Mouse (Mus musculus) cerebellum, adult 2 months (tissue): Measurements from ENCODE around the gene Pkm. TPM values are rescaled to one million over a fixed set of nuclear protein-coding genes. Genes with fewer than 3 reads are reported as not detected.

Source experiments
- DNase-seq, 2 experiments: peaks; one replicate each; pipeline ENCODE4 v3.0.0; 2021
- H3K27ac ChIP-seq: fragments of 200-500 bp; 2 replicates; pipeline ENCODE4 v1.5.1; 2012; ENCODE audit warnings: low read length, control low read depth, inconsistent platforms; ENCODE audit not compliant: insufficient read depth
- H3K27me3 ChIP-seq: fragments of 200-500 bp; 2 replicates; pipeline ENCODE4 v1.6.1; 2012; ENCODE audit warnings: inconsistent platforms, mild to moderate bottlenecking, low read length, moderate library complexity; ENCODE audit not compliant: control insufficient read depth, insufficient read depth
- H3K4me1 ChIP-seq: fragments of 200-500 bp; 2 replicates; pipeline ENCODE4 v1.6.1; 2011; ENCODE audit warnings: low read length; ENCODE audit not compliant: control insufficient read depth, insufficient read depth
- H3K4me3 ChIP-seq: fragments of 200-500 bp; replicated peaks from 2 replicates; pipeline ENCODE3; 2011; ENCODE audit warnings: mild to moderate bottlenecking, low read depth, low read length, control low read depth; ENCODE audit not compliant: insufficient read depth
- CTCF ChIP-seq: fragments of 200-500 bp; IDR thresholded peaks from 2 replicates; pipeline ENCODE4 v1.5.1; 2011; ENCODE audit warnings: low read depth, mild to moderate bottlenecking, control low read depth, low read length, moderate library complexity, borderline replicate concordance; ENCODE audit not compliant: insufficient read depth
- POLR2A ChIP-seq: fragments of 200-500 bp; IDR thresholded peaks from 2 replicates; pipeline ENCODE4 v1.6.1; 2011; ENCODE audit warnings: low read length, control low read depth, borderline replicate concordance; ENCODE audit not compliant: insufficient read depth
- WGBS: fragments of 180-500 bp; shearing (Covaris S2); methylation state at CpG from one replicate; pipeline ENCODE4 v1.1.7; 2018; 5-methylcytosine and 5-hydroxymethylcytosine counted together
- polyA plus RNA-seq: library from polyadenylated mRNA; depleted of rRNA; stranded (reverse); fragments of >200 nt; gene quantifications from 2 replicates; pipeline ENCODE4 v1.2.3, GENCODE M21; 2012

Gene Pkm
- polyA plus RNA-seq, 1 experiment, result 2,306 TPM

DNA sequence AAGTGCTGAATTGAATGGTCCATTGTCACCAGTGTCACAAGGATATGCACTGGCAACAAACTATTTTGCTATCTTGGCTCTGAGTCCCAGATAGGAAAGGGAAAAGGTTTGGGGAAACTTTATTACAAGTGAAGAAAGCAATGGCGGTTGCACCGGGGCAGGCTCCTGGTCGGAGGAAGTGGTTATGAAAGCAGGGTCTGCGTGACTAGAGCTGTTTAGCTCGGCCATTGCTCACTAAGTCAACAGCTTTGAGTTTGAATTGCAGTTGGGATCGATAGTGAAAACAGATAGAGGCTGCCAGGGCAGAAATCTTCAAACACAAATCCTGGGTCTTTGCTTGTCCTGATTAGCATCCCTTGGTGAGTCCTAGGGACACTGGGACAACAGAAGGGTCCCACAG lies 11.7 kb downstream of the Pkm start:
- no peak overlapping the region; the same call in 1 of the 2 replicates for H3K27ac ChIP-seq
- DNase-seq, result no peak
- no peak for TF ChIP-seq POLR2A
- TF ChIP-seq CTCF, result no peak
- WGBS, result 81% methylated on average over 6 of the region's 6 CpGs
- H3K4me1 ChIP-seq, result peaks cover 32% of the 10 kb centered on the region
- H3K4me3 ChIP-seq, result no peak overlapping the region
- H3K27me3 ChIP-seq, result no peaks in the 10 kb centered on the region

DNA sequence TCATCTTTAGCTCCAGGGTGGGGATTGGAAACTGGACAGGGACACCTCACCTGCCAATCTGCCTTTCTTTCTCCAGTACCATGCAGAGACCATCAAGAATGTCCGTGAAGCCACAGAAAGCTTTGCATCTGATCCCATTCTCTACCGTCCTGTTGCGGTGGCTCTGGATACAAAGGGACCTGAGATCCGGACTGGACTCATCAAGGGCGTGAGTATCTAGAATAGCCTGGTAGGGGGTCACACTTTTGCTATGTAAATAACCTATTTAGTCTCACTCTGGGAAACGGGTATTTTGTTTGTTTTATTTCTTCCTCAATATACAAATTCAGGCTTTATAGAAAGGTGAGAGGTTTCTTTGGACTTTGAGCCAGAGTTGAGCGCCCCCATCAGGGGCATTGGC lies 12.3 kb downstream of the Pkm start:
- DNase-seq, result no peak
- no peak overlapping the region for H3K27ac ChIP-seq
- TF ChIP-seq POLR2A (no peak), CTCF (no peak)
- H3K27me3 ChIP-seq, result no peaks in the 10 kb centered on the region
- H3K4me1 ChIP-seq, result peaks cover 29% of the 10 kb centered on the region
- WGBS, result 61% methylated on average over 7 of the region's 7 CpGs
- H3K4me3 ChIP-seq, result no peak overlapping the region

DNA sequence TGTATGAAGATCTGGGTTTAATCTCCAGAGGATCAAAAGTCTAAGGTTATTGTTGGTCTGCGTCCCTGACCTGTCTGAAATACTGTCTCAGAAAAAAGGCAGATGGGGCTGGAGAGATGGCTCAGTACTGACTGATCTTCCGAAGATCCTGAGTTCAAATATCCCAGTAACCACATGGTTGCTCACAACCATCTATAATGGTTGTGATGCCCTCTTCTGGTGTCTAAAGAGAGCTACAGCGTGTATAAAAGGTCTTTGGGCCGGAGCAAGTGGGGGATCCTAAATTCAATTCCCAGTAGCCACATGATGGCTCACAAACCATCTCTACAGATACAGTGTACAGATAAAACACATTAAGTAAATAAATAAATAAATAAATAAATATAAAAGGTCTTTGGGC lies 13.0 kb downstream of the Pkm start:
- DNase-seq, result no peak
- Histone ChIP-seq H3K27ac (no peak overlapping the region), H3K4me3 (no peak overlapping the region), H3K4me1 (peaks cover 25% of the 10 kb centered on the region), H3K27me3 (no peaks in the 10 kb centered on the region)
- WGBS, result 46% methylated on average over 4 of the region's 4 CpGs
- TF ChIP-seq POLR2A, result no peak
- TF ChIP-seq CTCF, result no peak

DNA sequence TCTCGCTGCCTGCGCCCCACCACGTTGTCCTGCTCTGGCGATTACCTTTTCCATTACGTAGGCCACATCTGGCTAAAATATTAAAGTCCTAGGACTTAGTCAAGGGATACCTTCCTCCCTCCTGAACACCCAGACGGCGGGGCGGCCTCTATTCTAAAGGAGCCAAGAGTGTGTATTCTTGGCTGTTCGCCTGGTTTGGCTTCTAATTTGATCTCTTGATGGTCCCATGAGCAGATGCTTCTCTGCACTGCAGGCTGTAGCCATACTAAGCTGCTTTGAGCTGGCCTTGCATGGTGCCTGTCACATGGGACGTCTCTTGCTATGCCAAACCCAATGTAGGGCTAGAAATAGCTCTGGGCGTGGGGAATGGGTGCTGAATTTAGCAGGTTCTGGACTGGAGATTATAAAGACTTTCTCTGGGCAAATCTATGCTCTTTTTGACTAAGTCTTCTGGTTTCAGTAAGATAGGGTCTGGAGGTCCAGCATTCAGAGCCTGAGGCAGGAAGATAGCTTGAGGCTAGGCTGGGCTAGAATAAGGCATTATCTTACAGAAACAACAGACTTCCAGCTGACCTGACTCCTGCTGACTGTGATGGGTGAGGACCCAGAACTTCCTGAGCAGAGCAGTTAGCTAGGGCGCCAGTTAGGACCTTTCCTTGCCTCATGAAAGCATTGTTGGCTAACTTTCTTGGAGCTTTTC lies 16.2 kb downstream of the Pkm start:
- no peaks in the 10 kb centered on the region for H3K27me3 ChIP-seq
- H3K4me3 ChIP-seq, result no peak overlapping the region
- H3K4me1 ChIP-seq, result peaks cover 26% of the 10 kb centered on the region
- DNase-seq, result peak; percentile 51 to 74
- TF ChIP-seq POLR2A (no peak), CTCF (no peak)
- H3K27ac ChIP-seq, result 0 out of 2 replicates have a peak overlapping the region, but pooled peaks have one; percentile 33
- WGBS, result 42% methylated on average over 12 of the region's 12 CpGs

DNA sequence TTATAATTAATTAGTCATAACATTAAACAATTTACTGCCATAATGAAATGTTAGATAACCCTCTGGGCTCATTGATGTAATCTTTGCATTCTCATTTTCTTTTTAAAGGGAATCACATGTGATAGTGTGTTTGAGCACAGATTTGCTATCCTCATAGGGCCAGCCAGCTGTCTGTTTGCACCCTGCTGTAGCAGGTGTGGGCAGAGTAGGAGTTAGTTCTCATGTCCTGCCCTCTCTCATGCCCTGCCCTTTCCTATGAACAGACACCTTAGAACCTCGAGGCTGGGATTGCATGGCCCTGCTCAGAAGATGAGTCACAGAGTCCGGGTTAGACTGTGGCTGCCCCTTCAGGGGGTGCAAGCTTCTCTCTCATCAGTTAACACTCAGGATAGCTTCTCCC lies 17.3 kb downstream of the Pkm start:
- DNase-seq, result no peak
- no peak overlapping the region for H3K4me3 ChIP-seq
- peaks cover 26% of the 10 kb centered on the region for H3K4me1 ChIP-seq
- 51% methylated on average over 2 of the region's 2 CpGs for WGBS
- no peaks in the 10 kb centered on the region for H3K27me3 ChIP-seq
- TF ChIP-seq CTCF (no peak), POLR2A (no peak)
- no peak overlapping the region for H3K27ac ChIP-seq

DNA sequence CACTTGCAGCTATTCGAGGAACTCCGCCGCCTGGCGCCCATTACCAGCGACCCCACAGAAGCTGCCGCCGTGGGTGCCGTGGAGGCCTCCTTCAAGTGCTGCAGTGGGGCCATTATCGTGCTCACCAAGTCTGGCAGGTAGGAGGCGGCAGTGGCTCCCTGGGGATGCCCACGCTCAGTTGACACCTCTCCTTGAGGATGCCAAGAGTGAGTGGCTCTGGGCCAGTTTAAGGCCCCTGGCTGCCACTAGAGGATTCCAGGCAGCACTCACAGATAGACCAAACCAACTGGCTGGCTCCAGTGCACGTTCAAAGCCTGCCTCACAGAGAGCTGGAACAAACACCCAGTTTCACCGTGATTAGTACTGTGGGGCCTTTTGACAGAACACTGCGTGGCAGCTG lies 19.4 kb downstream of the Pkm start:
- Histone ChIP-seq H3K4me3 (no peak overlapping the region), H3K27me3 (no peaks in the 10 kb centered on the region), H3K4me1 (peaks cover 26% of the 10 kb centered on the region), H3K27ac (no peak overlapping the region)
- WGBS, result 43% methylated on average over 14 of the region's 14 CpGs
- no peak for DNase-seq
- TF ChIP-seq CTCF (no peak), POLR2A (no peak)

DNA sequence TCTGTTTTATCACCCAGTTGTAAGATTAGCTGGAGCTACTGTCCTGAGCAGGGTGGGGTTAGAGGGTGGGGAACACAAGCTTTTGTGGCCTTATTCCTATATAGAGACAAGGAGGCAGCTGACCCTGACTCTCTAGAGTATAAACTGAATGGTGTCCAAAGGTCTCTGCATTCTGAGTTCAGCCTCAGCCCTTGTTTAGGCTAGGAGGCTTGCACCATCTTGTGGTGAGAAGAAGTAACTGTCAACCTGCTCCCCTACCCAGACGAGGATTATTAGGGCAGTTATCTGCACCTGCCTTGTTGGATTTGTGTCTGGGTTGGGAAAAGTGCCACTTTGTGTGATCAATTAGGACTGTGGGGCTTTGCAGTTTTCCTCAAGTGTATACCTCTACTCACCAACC lies 22.1 kb downstream of the Pkm start:
- peak; percentile 58 to 63 for DNase-seq
- Histone ChIP-seq H3K27ac (no peak overlapping the region), H3K4me3 (no peak overlapping the region), H3K27me3 (no peaks in the 10 kb centered on the region), H3K4me1 (peaks cover 14% of the 10 kb centered on the region)
- TF ChIP-seq POLR2A (no peak), CTCF (peak; percentile 82)
- WGBS, result 6% methylated on average over 1 of the region's 1 CpGs

DNA sequence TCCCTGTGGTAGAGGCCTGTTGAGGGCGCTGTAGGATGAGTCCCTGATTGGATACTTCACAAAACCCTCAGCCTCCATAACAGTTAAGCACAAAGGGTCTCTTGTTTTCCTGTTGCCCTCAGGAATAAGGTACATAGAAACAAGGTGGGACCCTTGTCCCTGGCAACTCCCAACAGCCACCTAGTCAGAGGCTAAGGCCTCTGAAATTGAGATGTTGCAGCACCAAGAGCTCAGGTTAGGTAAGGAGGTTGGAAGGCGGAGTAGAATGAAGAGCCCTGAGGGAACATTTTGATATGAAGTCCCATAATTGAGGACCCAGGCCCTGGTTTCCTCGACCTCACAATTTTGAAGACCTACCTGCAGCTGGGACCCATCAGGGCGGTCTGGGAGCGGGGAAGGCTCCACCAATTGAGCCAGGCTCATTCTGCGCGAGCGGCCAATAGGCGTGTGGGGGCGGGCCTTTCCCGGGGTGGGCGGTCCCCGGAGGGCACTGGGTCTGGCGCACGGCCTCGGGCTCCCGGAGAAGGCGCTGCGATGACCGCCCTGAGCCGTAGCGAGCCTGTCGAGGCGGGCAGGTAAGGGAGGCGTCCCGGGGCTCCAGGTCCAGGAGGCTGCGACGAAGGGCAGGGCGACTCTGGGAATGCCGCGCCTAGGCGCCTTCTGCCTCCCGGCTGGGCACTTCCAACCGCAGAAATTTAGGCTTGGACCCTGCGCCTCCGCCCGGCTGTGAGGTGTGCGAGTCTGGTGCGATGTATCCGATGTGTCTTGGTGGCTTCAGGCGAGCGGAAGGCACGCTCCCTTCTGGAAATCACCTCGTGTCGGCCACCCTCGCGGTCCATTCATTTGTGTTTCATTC lies 23.7 kb downstream of the Pkm start, which contains the start of gene Gramd2:
TSS of gene Gramd2 (plus strand) at position 467 of the 856 bp plus-strand sequence.
- Histone ChIP-seq H3K4me3 (peak within 1 kb of the TSS; percentile 61), H3K27me3 (no peaks in the 10 kb centered on the region), H3K4me1 (peaks cover 10% of the 10 kb centered on the region), H3K27ac (no peak within 1 kb of the TSS)
- TF ChIP-seq CTCF (no peak), POLR2A (peak; percentile 35; the same call in 1 of the 2 replicates)
- 3% methylated on average over 47 of the region's 47 CpGs for WGBS
- DNase-seq, result peak; percentile 81 to 82

DNA sequence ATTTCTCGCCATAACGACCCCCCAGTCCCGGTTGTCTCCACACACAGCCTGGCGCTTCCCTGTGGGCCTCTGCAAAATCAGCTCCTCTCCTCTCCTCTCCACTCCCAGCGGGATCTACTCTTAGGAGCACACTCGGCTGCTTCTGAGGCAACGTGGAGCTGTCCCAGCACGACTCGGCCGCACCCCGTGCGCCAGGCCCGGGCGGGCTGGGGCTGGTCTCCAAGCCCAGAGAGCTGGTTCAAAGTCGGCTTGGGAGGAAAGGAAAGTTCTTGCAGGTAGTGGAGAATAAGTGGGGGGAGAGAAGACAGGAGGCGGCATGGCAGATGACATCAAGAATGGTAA lies 24.3 kb downstream of the Pkm start:
- WGBS, result 15% methylated on average over 16 of the region's 16 CpGs
- DNase-seq, result no peak
- Histone ChIP-seq H3K4me1 (peaks cover 4% of the 10 kb centered on the region), H3K4me3 (peak overlapping the region; percentile 61), H3K27ac (no peak overlapping the region), H3K27me3 (no peaks in the 10 kb centered on the region)
- no peak for TF ChIP-seq POLR2A
- no peak for TF ChIP-seq CTCF
